Mouse (Mus musculus): Measurements from ENCODE around the gene Vamp5.

Gene Vamp5

DNA sequence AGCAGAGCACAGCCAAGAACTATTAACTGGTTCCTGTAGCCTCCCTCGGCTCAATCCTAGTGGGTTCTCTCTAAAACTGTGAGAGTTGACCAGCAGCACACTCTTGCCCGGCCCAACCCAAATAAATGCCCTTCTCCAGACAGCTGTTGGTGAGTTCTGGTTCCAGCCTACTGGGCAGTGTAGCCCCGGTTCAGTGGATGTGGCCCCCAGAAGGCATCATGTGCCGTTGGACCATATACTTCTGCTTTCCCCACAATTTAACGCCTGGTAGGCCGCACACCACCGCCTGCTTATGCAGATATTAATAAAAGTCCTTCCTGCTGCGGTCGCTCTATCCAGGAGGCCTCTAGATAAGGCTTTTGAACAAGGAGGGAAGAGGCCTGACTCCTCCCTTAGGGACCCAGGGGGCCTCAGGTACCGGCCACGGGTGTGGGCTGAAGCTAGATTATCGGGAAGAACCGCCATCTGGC, 9.2 kb upstream of the Vamp5 start:
- DNase-seq: peak; percentile 8

DNA sequence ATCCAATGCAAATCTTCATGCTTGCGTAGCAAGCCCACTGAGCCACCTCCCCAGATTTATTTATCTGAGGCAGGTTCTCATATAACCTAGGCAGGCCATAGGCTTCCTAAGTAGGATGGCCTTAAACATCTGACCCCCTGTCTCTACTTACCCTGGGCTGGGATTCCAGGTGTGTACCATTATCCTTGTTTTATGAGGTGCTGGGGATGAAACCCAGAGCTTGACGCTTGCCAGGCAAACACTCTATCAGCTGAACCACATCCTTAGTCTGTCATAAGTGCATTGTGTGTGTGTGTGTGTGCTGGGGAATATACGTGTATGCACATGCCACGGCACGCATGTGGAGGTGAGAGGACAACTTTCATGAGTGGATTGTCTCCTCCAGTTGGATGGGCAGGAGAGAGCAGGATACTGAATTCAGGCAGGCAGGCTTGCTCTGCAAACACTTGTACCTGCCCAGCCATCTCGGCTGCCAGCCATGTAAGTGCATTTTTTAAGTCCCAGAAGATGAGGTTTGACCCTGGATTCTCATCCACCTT, 8.6 kb upstream of the Vamp5 start:
- DNase-seq: no peak

DNA sequence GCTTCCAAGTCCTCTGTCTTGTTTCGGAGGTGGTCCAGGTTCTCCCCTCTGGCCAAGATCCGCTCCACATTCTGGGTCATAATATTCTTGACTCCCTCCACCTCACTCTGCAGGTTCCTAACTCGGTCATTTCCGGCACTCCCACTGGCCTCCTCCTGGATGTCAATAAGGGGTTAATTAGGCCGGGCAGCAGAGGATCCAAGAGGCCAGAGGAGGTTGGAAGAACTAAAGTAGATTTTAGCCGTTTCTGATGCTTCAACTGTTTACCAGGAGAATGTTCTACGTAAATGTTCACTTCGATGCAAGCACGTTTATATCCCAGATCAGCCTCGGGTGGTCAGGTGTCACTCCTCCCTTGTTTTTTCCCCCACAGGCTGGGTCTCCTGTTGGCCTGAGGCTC, 8.0 kb upstream of the Vamp5 start:
- no peak for DNase-seq

- DNase-seq: no peak
These were observed 7.5 kb upstream of the Vamp5 start for GRCm38 (mm10) chr6:72387816-72388215.

DNA sequence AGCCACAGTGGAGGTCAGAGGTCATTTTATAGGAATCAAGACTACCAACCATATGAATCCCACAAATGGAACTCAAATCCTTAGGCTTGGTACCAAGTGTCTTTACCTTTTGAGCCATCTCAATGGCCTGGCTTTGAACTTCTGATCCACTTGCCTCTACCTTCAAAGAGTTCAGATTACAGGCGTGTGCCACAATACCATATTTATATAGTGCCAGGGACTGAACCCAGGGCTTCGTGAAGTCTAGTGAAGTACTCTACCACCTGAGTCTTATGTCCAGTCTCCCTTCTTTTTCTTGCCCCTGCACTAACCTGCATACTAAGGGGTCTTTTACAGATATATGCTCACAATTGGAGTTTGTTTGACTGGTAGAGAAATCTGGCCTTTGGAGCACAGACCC, 6.3 kb upstream of the Vamp5 start:
- no peak for DNase-seq

GRCm38 (mm10) chr6:72385258-72385657, 5.0 kb upstream of the Vamp5 start:
- no peak for DNase-seq

DNA sequence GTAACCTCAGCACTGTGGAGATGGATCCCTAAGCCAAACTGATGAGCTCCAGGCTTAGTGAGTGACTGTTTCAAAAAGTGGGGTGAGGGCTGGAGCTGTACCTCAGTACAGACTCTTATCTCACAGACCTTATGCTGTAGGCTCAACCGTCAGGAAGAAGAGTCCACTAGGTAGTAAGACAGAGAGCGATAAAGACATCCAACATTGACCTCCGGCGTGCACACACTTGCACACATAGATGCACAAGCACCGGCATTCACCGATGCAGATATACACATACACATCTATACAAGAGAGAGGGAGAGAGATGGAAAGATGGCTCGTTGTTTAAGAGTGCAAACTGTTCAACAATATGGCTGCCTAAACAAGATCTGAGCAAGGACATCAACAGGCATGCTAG, 3.7 kb upstream of the Vamp5 start:
- DNase-seq: no peak

GRCm38 (mm10) chr6:72383142-72383820, 3.0 kb upstream of the Vamp5 start:
- DNase-seq: no peak

- DNase-seq: no peak
These were observed 2.2 kb upstream of the Vamp5 start for GRCm38 (mm10) chr6:72382494-72382893.

- no peak for DNase-seq
These were observed 714 bp downstream of the Vamp5 start for GRCm38 (mm10) chr6:72379377-72380130.

- DNase-seq: no peak
These were observed 1.6 kb downstream of the Vamp5 start for GRCm38 (mm10) chr6:72378510-72379234.

DNA sequence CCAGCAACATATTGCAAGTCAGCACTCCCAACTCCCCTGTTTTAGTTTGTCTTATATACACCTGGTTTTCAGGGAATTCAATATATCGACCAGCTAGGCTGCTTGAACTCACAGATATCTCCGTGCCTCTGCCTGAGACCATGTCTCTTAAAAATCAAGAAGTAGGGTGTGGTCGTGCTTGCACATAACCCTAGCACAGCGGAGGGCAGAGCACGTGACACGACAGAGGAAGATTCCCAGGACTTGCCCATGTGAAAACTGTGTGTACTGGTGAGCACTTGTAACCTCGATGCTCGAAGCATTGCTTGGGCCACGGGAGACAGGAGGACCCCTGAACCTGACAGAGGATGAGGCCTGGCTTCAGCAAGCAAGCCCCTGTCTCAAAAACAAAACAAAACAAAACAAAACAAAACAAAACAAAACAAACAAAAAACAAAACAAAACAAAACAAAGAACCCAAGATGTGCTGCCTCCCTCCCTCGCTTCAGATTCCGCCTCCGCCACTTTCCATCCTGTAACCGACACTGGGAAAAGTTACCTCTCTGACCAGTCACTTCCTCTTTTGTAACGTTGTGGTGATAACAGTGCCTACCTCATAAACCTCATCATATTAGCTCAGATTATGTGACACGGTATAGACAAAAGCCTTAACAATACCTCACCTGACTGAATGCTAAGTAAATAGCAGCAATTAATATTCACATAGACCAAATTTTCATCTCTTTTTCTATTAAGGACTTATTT, 5.3 kb downstream of the Vamp5 start:
- DNase-seq: no peak

- no peak for DNase-seq
These were observed 6.1 kb downstream of the Vamp5 start for GRCm38 (mm10) chr6:72374206-72374605.

DNA sequence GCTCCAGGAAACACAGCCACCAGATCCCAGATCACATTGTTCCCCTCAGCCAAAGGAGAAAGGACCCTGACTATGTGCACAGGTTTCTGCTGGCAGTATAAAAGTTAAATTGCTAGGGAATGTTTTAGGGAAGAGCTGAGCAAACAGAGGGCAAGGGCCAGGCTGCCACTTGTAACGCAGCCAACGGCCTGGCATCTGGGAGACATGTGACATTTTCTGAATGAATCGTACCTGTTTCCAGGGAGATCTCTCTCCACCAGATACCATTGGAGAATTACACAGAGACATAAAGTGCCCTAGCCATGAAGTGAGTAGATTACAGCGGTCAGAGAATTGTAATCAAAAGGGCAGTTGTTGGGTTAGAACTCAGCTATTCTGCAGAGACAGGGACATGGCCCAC, 7.1 kb downstream of the Vamp5 start:
- no peak for DNase-seq

- DNase-seq: no peak
These were observed 8.7 kb downstream of the Vamp5 start for GRCm38 (mm10) chr6:72371571-72371970.

GRCm38 (mm10) chr6:72371147-72371546, 9.1 kb downstream of the Vamp5 start:
- peak; percentile 47 for DNase-seq

DNA sequence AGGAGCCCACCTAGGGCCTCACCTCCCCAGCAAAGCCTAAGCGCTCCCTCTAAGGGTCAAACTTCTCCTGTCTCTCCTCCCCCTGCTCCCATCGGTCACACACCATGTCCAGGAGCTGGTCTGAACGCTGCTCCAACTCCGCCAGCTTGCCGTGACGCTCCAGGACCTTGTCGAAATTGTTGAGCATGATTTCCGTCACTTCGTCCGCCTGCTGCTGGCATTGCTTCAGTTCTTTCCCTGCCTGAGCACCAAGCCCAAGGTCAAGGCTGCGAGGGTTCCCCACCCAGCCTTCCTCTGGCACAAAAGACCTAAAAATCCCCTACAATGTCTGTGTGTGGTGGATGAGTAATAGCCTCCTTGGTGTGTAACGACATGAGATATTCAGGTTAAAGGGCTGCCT, 10.2 kb downstream of the Vamp5 start:
- no peak for DNase-seq

GRCm38 (mm10) chr6:72369557-72369956, 10.7 kb downstream of the Vamp5 start:
- no peak for DNase-seq

- no peak for DNase-seq
These were observed 12.8 kb downstream of the Vamp5 start for GRCm38 (mm10) chr6:72367460-72367974.

- DNase-seq: no peak
These were observed 13.3 kb downstream of the Vamp5 start, which contains the start of gene Rnf181 for GRCm38 (mm10) chr6:72366844-72367443. TSS of gene Rnf181 (minus strand) at chr6:72366956.

DNA sequence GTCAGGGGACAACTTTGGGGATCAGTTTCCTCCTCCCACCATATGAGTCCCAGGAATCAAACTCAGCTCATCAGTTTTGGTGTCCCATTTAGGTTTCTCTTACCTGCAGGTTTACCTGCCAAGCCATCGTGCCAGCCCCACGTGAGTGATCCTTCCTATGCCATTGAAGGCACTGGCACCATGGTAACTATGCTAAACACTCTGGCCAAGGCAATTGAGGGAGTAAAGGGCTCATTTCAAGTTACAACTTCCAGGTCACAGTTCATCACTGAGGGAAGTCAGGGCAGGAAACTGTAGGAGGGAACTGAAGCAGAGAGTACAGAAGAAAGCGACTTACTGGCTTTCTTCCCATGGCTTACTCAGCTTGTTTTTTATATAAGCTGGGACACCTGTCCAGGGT, 14.0 kb downstream of the Vamp5 start:
- no peak for DNase-seq

- no peak for DNase-seq
These were observed 15.3 kb downstream of the Vamp5 start for GRCm38 (mm10) chr6:72364985-72365384.
